8 mouse cellular contexts compared by ENCODE assay signal in genomic region chr11:96982355-96982754, GRCm38 (mm10). TPM values are rescaled to one million over a fixed set of nuclear protein-coding genes. Genes with fewer than 3 reads are reported as not detected.
DNase-seq lines count a peak whose midpoint lies in the region; ATAC-seq and TF ChIP-seq lines count a peak whose summit lies in the region.

No protein-coding gene starts in this region.

- no peaks in the 10 kb centered on the region for H3K36me3 ChIP-seq in liver, embryonic 12.5 days
- no peaks in the 10 kb centered on the region for H3K36me3 ChIP-seq in heart, adult 2 months (ENCODE audit: control insufficient read depth, insufficient read depth, low read length)
- no peaks in the 10 kb centered on the region for H3K36me3 ChIP-seq in kidney, embryonic 16.5 days (ENCODE audit: insufficient read depth, low read length)
- H3K36me3 ChIP-seq in limb, embryonic 15.5 days: no peaks in the 10 kb centered on the region
- no peaks in the 10 kb centered on the region for H3K36me3 ChIP-seq in stomach, postnatal 0 days (ENCODE audit: control insufficient read depth, insufficient read depth, low read length)

- intact Hi-C loops in heart, adult 2 months (cut with DNase I): loop anchor here (1.0 to 5.0 kb wide), 3 partner anchors 40 to 65 kb away; partner anchors contain the start of gene Cdk5rap3

- peak; percentile 92 for TF ChIP-seq CTCF in cortical plate, adult 2 months (IDR thresholded peaks at IDR 0.05; ENCODE audit: extremely low read depth, insufficient read depth, low read length)
- peak; percentile 98 for TF ChIP-seq CTCF in heart, adult 2 months (IDR thresholded peaks at IDR 0.05)
- TF ChIP-seq CTCF in stomach, postnatal 0 days (IDR thresholded peaks at IDR 0.05; ENCODE audit: low read depth): peak; percentile 99

- WGBS in liver, embryonic 12.5 days (ENCODE audit: insufficient replicate concordance): 4% methylated on average over 7 of the region's 7 CpGs
- 5% methylated on average over 7 of the region's 7 CpGs for WGBS in heart, adult 2 months
- WGBS in kidney, embryonic 16.5 days: 2% methylated on average over 7 of the region's 7 CpGs
- 3% methylated on average over 7 of the region's 7 CpGs for WGBS in limb, embryonic 15.5 days
- 2% methylated on average over 7 of the region's 7 CpGs for WGBS in stomach, postnatal 0 days

- H3K27me3 ChIP-seq in liver, embryonic 12.5 days (replicated peaks): peaks cover 48% of the 10 kb centered on the region
- no peaks in the 10 kb centered on the region for H3K27me3 ChIP-seq in heart, adult 2 months (ENCODE audit: control insufficient read depth, insufficient read depth, low read length)
- H3K27me3 ChIP-seq in kidney, embryonic 16.5 days (ENCODE audit: insufficient read depth, low read length): 0 out of 2 replicates have a peak, but pooled peaks cover 1% of the 10 kb centered on the region
- H3K27me3 ChIP-seq in limb, embryonic 15.5 days: peaks cover 15% of the 10 kb centered on the region
- no peaks in the 10 kb centered on the region for H3K27me3 ChIP-seq in stomach, postnatal 0 days (ENCODE audit: control insufficient read depth, insufficient read depth, low read length)

- no peak for ATAC-seq in liver, embryonic 12.5 days
- ATAC-seq in kidney, embryonic 16.5 days (ENCODE audit: low FRiP score, low TSS enrichment): no peak
- ATAC-seq in limb, embryonic 15.5 days (ENCODE audit: insufficient number of reproducible peaks, low FRiP score, low TSS enrichment, low read depth): no peak
- no peak for ATAC-seq in stomach, postnatal 0 days (ENCODE audit: low FRiP score, low TSS enrichment)

- peak; percentile 72; the same call in 1 of the 2 replicates for TF ChIP-seq EP300 in heart, adult 2 months (IDR thresholded peaks at IDR 0.05; ENCODE audit: insufficient read depth, low read depth, low read length)
- no peak for TF ChIP-seq EP300 in stomach, postnatal 0 days (optimal IDR thresholded peaks at IDR 0.05)

- H3K9ac ChIP-seq in liver, embryonic 12.5 days: no peak overlapping the region
- no peak overlapping the region for H3K9ac ChIP-seq in heart, adult 2 months (ENCODE audit: low read depth, low read length)
- H3K9ac ChIP-seq in kidney, embryonic 16.5 days (replicated peaks; ENCODE audit: low read length): 0 out of 2 replicates have a peak overlapping the region, but pooled peaks have one; percentile 7
- H3K9ac ChIP-seq in limb, embryonic 15.5 days: no peak overlapping the region
- no peak overlapping the region for H3K9ac ChIP-seq in stomach, postnatal 0 days (ENCODE audit: low read length)

- no peaks in the 10 kb centered on the region for H3K9me3 ChIP-seq in liver, embryonic 12.5 days (replicated peaks)
- H3K9me3 ChIP-seq in kidney, embryonic 16.5 days (ENCODE audit: low read length): no peaks in the 10 kb centered on the region
- H3K9me3 ChIP-seq in limb, embryonic 15.5 days: no peaks in the 10 kb centered on the region
- no peaks in the 10 kb centered on the region for H3K9me3 ChIP-seq in stomach, postnatal 0 days (ENCODE audit: control insufficient read depth, low read length)

- no peak for TF ChIP-seq POLR2A in cortical plate, adult 2 months (IDR thresholded peaks at IDR 0.05; ENCODE audit: extremely low read depth, insufficient read depth, low read length)
- no peak for TF ChIP-seq POLR2A in heart, adult 2 months (IDR thresholded peaks at IDR 0.05; ENCODE audit: insufficient read depth, low read depth, low read length)

- no peaks in the 10 kb centered on the region for H3K79me2 ChIP-seq in heart, adult 2 months (replicated peaks; ENCODE audit: control insufficient read depth, insufficient read depth, low read length)

- no peak overlapping the region for H3K4me2 ChIP-seq in liver, embryonic 12.5 days
- no peak overlapping the region for H3K4me2 ChIP-seq in kidney, embryonic 16.5 days (replicated peaks; ENCODE audit: low read depth, low read length)
- H3K4me2 ChIP-seq in limb, embryonic 15.5 days: 0 out of 2 replicates have a peak overlapping the region, but pooled peaks have one; percentile 20
- H3K4me2 ChIP-seq in stomach, postnatal 0 days (replicated peaks; ENCODE audit: low read depth): no peak overlapping the region

- no peak overlapping the region for H3K4me3 ChIP-seq in liver, embryonic 12.5 days
- H3K4me3 ChIP-seq in cortical plate, adult 2 months (ENCODE audit: insufficient read depth, low read length): no peak overlapping the region
- H3K4me3 ChIP-seq in heart, adult 2 months: no peak overlapping the region
- no peak overlapping the region for H3K4me3 ChIP-seq in kidney, embryonic 16.5 days (ENCODE audit: low read length)
- H3K4me3 ChIP-seq in limb, embryonic 15.5 days: no peak overlapping the region
- no peak overlapping the region for H3K4me3 ChIP-seq in stomach, postnatal 0 days (ENCODE audit: low read depth, low read length)

- H3K4me1 ChIP-seq in liver, embryonic 12.5 days: peaks cover 35% of the 10 kb centered on the region
- H3K4me1 ChIP-seq in cortical plate, adult 2 months (ENCODE audit: control insufficient read depth, insufficient read depth, low read length): no peaks in the 10 kb centered on the region
- peaks cover 5% of the 10 kb centered on the region for H3K4me1 ChIP-seq in heart, adult 2 months (ENCODE audit: control insufficient read depth, insufficient read depth, low read length)
- H3K4me1 ChIP-seq in kidney, embryonic 16.5 days (ENCODE audit: insufficient read depth, low read length): peaks cover 28% of the 10 kb centered on the region
- peaks cover 29% of the 10 kb centered on the region for H3K4me1 ChIP-seq in limb, embryonic 15.5 days
- H3K4me1 ChIP-seq in stomach, postnatal 0 days (replicated peaks; ENCODE audit: control insufficient read depth, insufficient read depth): 0 out of 2 replicates have a peak, but pooled peaks cover 2% of the 10 kb centered on the region

- peak; percentile 79 for DNase-seq in liver
- DNase-seq in heart, adult 2 months: peak; percentile 80
- DNase-seq in naive thymus-derived CD4-positive, alpha-beta T cell, adult 2 months (ENCODE audit: low read depth): peak; percentile 93
- DNase-seq in stomach, postnatal 0 days (ENCODE audit: low spot score): peak; percentile 82

- H3K27ac ChIP-seq in liver, embryonic 12.5 days: no peak overlapping the region
- H3K27ac ChIP-seq in cortical plate, adult 2 months (ENCODE audit: insufficient read depth, low read length): no peak overlapping the region
- no peak overlapping the region for H3K27ac ChIP-seq in heart, adult 2 months
- no peak overlapping the region for H3K27ac ChIP-seq in kidney, embryonic 16.5 days (ENCODE audit: low read length)
- H3K27ac ChIP-seq in limb, embryonic 15.5 days: no peak overlapping the region
- no peak overlapping the region for H3K27ac ChIP-seq in stomach, postnatal 0 days (replicated peaks)

RNA-seq across cellular contexts. Expression of gene Sp2, which starts 0.4 kb away (rescaled TPM):
- 15.5 and 18.5 TPM in 2 replicates for polyA plus RNA-seq in liver, embryonic 12.5 days (2016; fragmentation: Nextera tagmentation; extraction: Ambion mirVana)
- 10.3 and 10.4 TPM in 2 replicates for polyA plus RNA-seq in cortical plate, adult 2 months (2012; rRNA removed)
- total RNA-seq in heart, adult 2 months (2021): 10 to 100 TPM; 10.4 to 12.4 TPM
- polyA plus RNA-seq in heart, adult 2 months (2012; rRNA removed): 10.3 and 12.3 TPM in 2 replicates
- 21.2 and 25.1 TPM in 2 replicates for polyA plus RNA-seq in kidney, embryonic 16.5 days (2015; fragmentation: Nextera tagmentation; extraction: Ambion mirVana)
- 15.1 and 16.8 TPM in 2 replicates for polyA plus RNA-seq in limb, embryonic 15.5 days (2015; fragmentation: Nextera tagmentation; extraction: Ambion mirVana)
- 5.8 and 7.1 TPM in 2 replicates for polyA plus RNA-seq in stomach, postnatal 0 days (2015; fragmentation: Nextera tagmentation; extraction: Ambion mirVana)

RNA-seq across cellular contexts. Expression of gene Sp6, which starts 30.8 kb away (rescaled TPM):
- polyA plus RNA-seq in liver, embryonic 12.5 days (2016; fragmentation: Nextera tagmentation; extraction: Ambion mirVana): 0.15 and 0.19 TPM in 2 replicates
- polyA plus RNA-seq in cortical plate, adult 2 months (2012; rRNA removed): 0.69 and 0.85 TPM in 2 replicates
- under 1 TPM; 0.11 to 0.21 TPM for total RNA-seq in heart, adult 2 months (2021)
- polyA plus RNA-seq in heart, adult 2 months (2012; rRNA removed): 0.21 and 0.23 TPM in 2 replicates
- polyA plus RNA-seq in kidney, embryonic 16.5 days (2015; fragmentation: Nextera tagmentation; extraction: Ambion mirVana): 1.6 and 2.0 TPM in 2 replicates
- polyA plus RNA-seq in limb, embryonic 15.5 days (2015; fragmentation: Nextera tagmentation; extraction: Ambion mirVana): 27.1 and 30.4 TPM in 2 replicates
- polyA plus RNA-seq in stomach, postnatal 0 days (2015; fragmentation: Nextera tagmentation; extraction: Ambion mirVana): 21.2 and 22.0 TPM in 2 replicates

RNA-seq across cellular contexts. Expression of gene Pnpo, which starts 38.6 kb away (rescaled TPM):
- polyA plus RNA-seq in liver, embryonic 12.5 days (2016; fragmentation: Nextera tagmentation; extraction: Ambion mirVana): 528 and 553 TPM in 2 replicates
- polyA plus RNA-seq in cortical plate, adult 2 months (2012; rRNA removed): 40.8 and 41.4 TPM in 2 replicates
- 10 to 100 TPM; 12.9 to 13.0 TPM for total RNA-seq in heart, adult 2 months (2021)
- polyA plus RNA-seq in heart, adult 2 months (2012; rRNA removed): 21.3 and 22.0 TPM in 2 replicates
- polyA plus RNA-seq in kidney, embryonic 16.5 days (2015; fragmentation: Nextera tagmentation; extraction: Ambion mirVana): 38.0 TPM in 2 replicates
- polyA plus RNA-seq in limb, embryonic 15.5 days (2015; fragmentation: Nextera tagmentation; extraction: Ambion mirVana): 33.6 and 37.6 TPM in 2 replicates
- 56.7 and 57.1 TPM in 2 replicates for polyA plus RNA-seq in stomach, postnatal 0 days (2015; fragmentation: Nextera tagmentation; extraction: Ambion mirVana)

RNA-seq across cellular contexts. Expression of gene Scrn2, which starts 47.4 kb away (rescaled TPM):
- 9.8 and 11.0 TPM in 2 replicates for polyA plus RNA-seq in liver, embryonic 12.5 days (2016; fragmentation: Nextera tagmentation; extraction: Ambion mirVana)
- polyA plus RNA-seq in cortical plate, adult 2 months (2012; rRNA removed): 4.4 and 6.3 TPM in 2 replicates
- total RNA-seq in heart, adult 2 months (2021): 10 to 100 TPM; 12.6 TPM
- 13.0 and 16.3 TPM in 2 replicates for polyA plus RNA-seq in heart, adult 2 months (2012; rRNA removed)
- polyA plus RNA-seq in kidney, embryonic 16.5 days (2015; fragmentation: Nextera tagmentation; extraction: Ambion mirVana): 45.7 and 50.9 TPM in 2 replicates
- 22.7 and 23.8 TPM in 2 replicates for polyA plus RNA-seq in limb, embryonic 15.5 days (2015; fragmentation: Nextera tagmentation; extraction: Ambion mirVana)
- 11.8 and 12.5 TPM in 2 replicates for polyA plus RNA-seq in stomach, postnatal 0 days (2015; fragmentation: Nextera tagmentation; extraction: Ambion mirVana)

RNA-seq across cellular contexts. Expression of gene Prr15l, which starts 54.5 kb away (rescaled TPM):
- 2.4 and 3.2 TPM in 2 replicates for polyA plus RNA-seq in liver, embryonic 12.5 days (2016; fragmentation: Nextera tagmentation; extraction: Ambion mirVana)
- not detected in 2 replicates for polyA plus RNA-seq in cortical plate, adult 2 months (2012; rRNA removed)
- total RNA-seq in heart, adult 2 months (2021): 1 to 10 TPM in 1 of 2 experiments, under 1 TPM in 1; 0.93 to 2.1 TPM
- 0.70 and 2.5 TPM in 2 replicates for polyA plus RNA-seq in heart, adult 2 months (2012; rRNA removed)
- polyA plus RNA-seq in kidney, embryonic 16.5 days (2015; fragmentation: Nextera tagmentation; extraction: Ambion mirVana): 52.5 and 55.8 TPM in 2 replicates
- 3.4 and 3.6 TPM in 2 replicates for polyA plus RNA-seq in limb, embryonic 15.5 days (2015; fragmentation: Nextera tagmentation; extraction: Ambion mirVana)
- polyA plus RNA-seq in stomach, postnatal 0 days (2015; fragmentation: Nextera tagmentation; extraction: Ambion mirVana): 112 and 116 TPM in 2 replicates
